Mouse (Mus musculus) thymus, postnatal 25 days (tissue): Measurements from ENCODE around the gene Lmtk2.
A peak's percentile ranks its signal among the peaks of the same experiment; 100 is the strongest.

Experiments
- DNase-seq: peaks from one replicate; pipeline ENCODE4 v3.0.0; 2022

Gene Lmtk2

GRCm38 (mm10) chr5:144221305-144221704, 121.1 kb downstream of the Lmtk2 start:
- peak; percentile 61 for DNase-seq

GRCm38 (mm10) chr5:144222811-144223502, 122.7 kb downstream of the Lmtk2 start:
- peak; percentile 68 for DNase-seq

GRCm38 (mm10) chr5:144223503-144223862, 123.2 kb downstream of the Lmtk2 start, which contains the start of gene Tecpr1:
Gene Tecpr1, minus strand, starts transcription at chr5:144223615.
- DNase-seq, result peak; percentile 94

GRCm38 (mm10) chr5:144223899-144224816, 123.9 kb downstream of the Lmtk2 start:
- no peak for DNase-seq

- no peak for DNase-seq
Measured at GRCm38 (mm10) chr5:144226220-144226619, 126.0 kb downstream of the Lmtk2 start.

GRCm38 (mm10) chr5:144230216-144230615, 130.0 kb downstream of the Lmtk2 start:
- no peak for DNase-seq

- no peak for DNase-seq
Measured at GRCm38 (mm10) chr5:144231410-144231809, 131.2 kb downstream of the Lmtk2 start.

GRCm38 (mm10) chr5:144232531-144232930, 132.3 kb downstream of the Lmtk2 start:
- no peak for DNase-seq

GRCm38 (mm10) chr5:144234222-144234621, 134.0 kb downstream of the Lmtk2 start:
- DNase-seq, result no peak

GRCm38 (mm10) chr5:144234714-144235113, 134.5 kb downstream of the Lmtk2 start:
- no peak for DNase-seq
